ENCODE assay signal across 14 mouse cellular contexts in the genomic region with DNA sequence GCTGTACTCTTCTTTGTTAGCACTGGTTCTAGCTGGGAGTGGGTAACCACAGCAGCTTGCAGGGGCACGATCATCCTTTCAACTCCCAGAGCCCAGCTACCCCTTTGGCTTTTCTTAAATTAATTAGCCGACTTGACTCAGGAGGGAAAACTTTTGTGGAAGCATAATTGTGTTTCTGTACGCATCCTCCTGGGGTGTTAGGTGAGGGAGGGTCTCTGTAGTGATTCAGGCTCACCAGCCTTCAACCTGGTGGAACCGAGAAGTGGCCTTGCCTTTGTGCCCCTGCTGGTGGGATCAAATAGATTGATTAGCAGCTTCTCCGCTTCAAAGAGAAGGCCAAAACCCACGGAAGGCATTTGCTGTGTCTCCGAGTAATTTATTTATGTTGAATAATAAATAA. TPM values are rescaled to one million over a fixed set of nuclear protein-coding genes. Genes with fewer than 3 reads are reported as not detected.
DNase-seq lines count a peak whose midpoint lies in the region; ATAC-seq and TF ChIP-seq lines count a peak whose summit lies in the region.
"Had no signal": no experiment of that assay in that cellular context is flagged by ENCODE, and none has a peak within 500 bp of the region (broad histone marks: within the 10 kb centered on the region; RNA-seq: fewer than 3 reads in every experiment).

No protein-coding gene starts in this region.

- H3K27me3 ChIP-seq in midbrain, embryonic 11.5 days (ENCODE audit: control insufficient read depth, insufficient read depth, low read length) = no peaks in the 10 kb centered on the region
- peaks cover 8% of the 10 kb centered on the region for H3K27me3 ChIP-seq in midbrain, embryonic 16.5 days (ENCODE audit: control insufficient read depth, insufficient read depth, low read depth, low read length)
- H3K27me3 ChIP-seq in midbrain, embryonic 12.5 days = peaks cover 24% of the 10 kb centered on the region
- H3K27me3 ChIP-seq in lung, postnatal 0 days (replicated peaks; ENCODE audit: insufficient read depth, low read length) = peaks cover 50% of the 10 kb centered on the region

- no peak overlapping the region for H3K4me3 ChIP-seq in midbrain, embryonic 11.5 days (ENCODE audit: low read depth, low read length)
- H3K4me3 ChIP-seq in midbrain, embryonic 16.5 days (ENCODE audit: low read depth, low read length) = no peak overlapping the region
- no peak overlapping the region for H3K4me3 ChIP-seq in midbrain, embryonic 12.5 days
- H3K4me3 ChIP-seq in lung, postnatal 0 days (ENCODE audit: low read depth, low read length) = no peak overlapping the region

- no peak for ATAC-seq in midbrain, embryonic 11.5 days (ENCODE audit: low FRiP score)
- no peak for ATAC-seq in midbrain, embryonic 16.5 days
- ATAC-seq in midbrain, embryonic 12.5 days (ENCODE audit: low FRiP score, low read depth) = no peak
- ATAC-seq in lung, postnatal 0 days = no peak

- peaks cover 18% of the 10 kb centered on the region for H3K36me3 ChIP-seq in midbrain, embryonic 11.5 days (ENCODE audit: control insufficient read depth, insufficient read depth, low read length)
- H3K36me3 ChIP-seq in midbrain, embryonic 16.5 days (ENCODE audit: control insufficient read depth, insufficient read depth, low read length) = no peaks in the 10 kb centered on the region
- H3K36me3 ChIP-seq in midbrain, embryonic 12.5 days = peaks cover 40% of the 10 kb centered on the region
- no peaks in the 10 kb centered on the region for H3K36me3 ChIP-seq in lung, postnatal 0 days (ENCODE audit: insufficient read depth, low read length)

- H3K9ac ChIP-seq in midbrain, embryonic 11.5 days (ENCODE audit: low read length) = peak overlapping the region; percentile 26; the same call in 1 of the 2 replicates
- no peak overlapping the region for H3K9ac ChIP-seq in midbrain, embryonic 16.5 days (ENCODE audit: low read depth, low read length)
- 0 out of 2 replicates have a peak overlapping the region, but pooled peaks have one; percentile 8 for H3K9ac ChIP-seq in midbrain, embryonic 12.5 days (replicated peaks)
- H3K9ac ChIP-seq in lung, postnatal 0 days (replicated peaks; ENCODE audit: low read depth) = no peak overlapping the region

- TF ChIP-seq CTCF in lung, postnatal 0 days (IDR thresholded peaks at IDR 0.05) = no peak

- TF ChIP-seq EP300 in lung, postnatal 0 days (IDR thresholded peaks at IDR 0.05) = no peak

- peak overlapping the region; percentile 91; the same call in 1 of the 2 replicates for H3K4me2 ChIP-seq in midbrain, embryonic 11.5 days
- no peak overlapping the region for H3K4me2 ChIP-seq in midbrain, embryonic 16.5 days (ENCODE audit: low read length)
- H3K4me2 ChIP-seq in midbrain, embryonic 12.5 days (replicated peaks) = peak overlapping the region; percentile 16
- no peak overlapping the region for H3K4me2 ChIP-seq in lung, postnatal 0 days (replicated peaks; ENCODE audit: low read depth, low read length)

- peak; percentile 42 for DNase-seq in embryo, embryonic 10.5 days (ENCODE audit: low spot score)
- no peak for DNase-seq in embryo, embryonic 10 days (ENCODE audit: low spot score)
- peak; percentile 90 for DNase-seq in midbrain, embryonic 11.5 days (ENCODE audit: low spot score, missing footprints)
- DNase-seq in retina, embryonic 14.5 days (ENCODE audit: low spot score) = no peak
- DNase-seq in layer of hippocampus, postnatal 10 days (ENCODE audit: low spot score in 2 of 2) = no peak
- DNase-seq in lung, postnatal 0 days (ENCODE audit: low spot score) = no peak
- DNase-seq: cerebellum, adult 18-20 months; heart, adult 18-20 months; layer of hippocampus, adult 9-11 months; lung, postnatal 14 days had no signal

- no peaks in the 10 kb centered on the region for H3K9me3 ChIP-seq in midbrain, embryonic 11.5 days (ENCODE audit: control insufficient read depth, low read length)
- H3K9me3 ChIP-seq in midbrain, embryonic 16.5 days (replicated peaks; ENCODE audit: control insufficient read depth, low read length, poor library complexity, severe bottlenecking) = no peaks in the 10 kb centered on the region
- no peaks in the 10 kb centered on the region for H3K9me3 ChIP-seq in midbrain, embryonic 12.5 days
- H3K9me3 ChIP-seq in lung, postnatal 0 days (ENCODE audit: low read length) = no peaks in the 10 kb centered on the region

- H3K4me1 ChIP-seq in midbrain, embryonic 11.5 days (ENCODE audit: control insufficient read depth, insufficient read depth, low read length) = peaks cover 38% of the 10 kb centered on the region
- peaks cover 49% of the 10 kb centered on the region for H3K4me1 ChIP-seq in midbrain, embryonic 16.5 days (ENCODE audit: control insufficient read depth, insufficient read depth, low read length)
- peaks cover 60% of the 10 kb centered on the region for H3K4me1 ChIP-seq in midbrain, embryonic 12.5 days
- H3K4me1 ChIP-seq in lung, postnatal 0 days (ENCODE audit: insufficient read depth, low read depth, low read length) = peaks cover 24% of the 10 kb centered on the region; the same call in 1 of the 2 replicates

- WGBS in midbrain, embryonic 11.5 days = 9% methylated on average over 7 of the region's 7 CpGs
- WGBS in midbrain, embryonic 16.5 days = 16% methylated on average over 7 of the region's 7 CpGs
- WGBS in midbrain, embryonic 12.5 days = 15% methylated on average over 7 of the region's 7 CpGs
- WGBS in lung, postnatal 0 days = 33% methylated on average over 7 of the region's 7 CpGs

- peak overlapping the region; percentile 7; the same call in 1 of the 2 replicates for H3K27ac ChIP-seq in midbrain, embryonic 11.5 days (ENCODE audit: low read depth, low read length)
- no peak overlapping the region for H3K27ac ChIP-seq in midbrain, embryonic 16.5 days (ENCODE audit: low read length)
- H3K27ac ChIP-seq in midbrain, embryonic 12.5 days (replicated peaks) = no peak overlapping the region
- H3K27ac ChIP-seq in lung, postnatal 0 days (ENCODE audit: low read length) = no peak overlapping the region

RNA-seq across cellular contexts. Expression of gene Col2a1, which starts 4.5 kb away (rescaled TPM):
- polyA plus RNA-seq in midbrain, embryonic 11.5 days (2014; fragmentation: Nextera tagmentation; extraction: Ambion mirVana) = 94.5 and 94.6 TPM in 2 replicates
- 22.6 and 34.8 TPM in 2 replicates for polyA plus RNA-seq in midbrain, embryonic 16.5 days (2015; fragmentation: Nextera tagmentation; extraction: Ambion mirVana)
- polyA plus RNA-seq in midbrain, embryonic 12.5 days (2016; fragmentation: Nextera tagmentation; extraction: Ambion mirVana) = 137 and 194 TPM in 2 replicates
- 1 to 10 TPM; 1.0 to 2.6 TPM for total RNA-seq in layer of hippocampus, postnatal 10 days (2021)
- 0.18 TPM in 1 of 2 replicates, not detected in the other for polyA plus RNA-seq in lung, postnatal 0 days (2015; fragmentation: Nextera tagmentation; extraction: Ambion mirVana)
- total RNA-seq: hematopoietic stem cell, adult 5-6 weeks; liver, adult 2 months had no signal
- polyA plus RNA-seq: liver, adult 2 months had no signal

RNA-seq across cellular contexts. Expression of gene Tmem106c, which starts 36.0 kb away (rescaled TPM):
- polyA plus RNA-seq in midbrain, embryonic 11.5 days (2014; fragmentation: Nextera tagmentation; extraction: Ambion mirVana) = 60.4 and 62.7 TPM in 2 replicates
- 52.5 and 57.2 TPM in 2 replicates for polyA plus RNA-seq in midbrain, embryonic 16.5 days (2015; fragmentation: Nextera tagmentation; extraction: Ambion mirVana)
- 52.8 and 58.2 TPM in 2 replicates for polyA plus RNA-seq in midbrain, embryonic 12.5 days (2016; fragmentation: Nextera tagmentation; extraction: Ambion mirVana)
- total RNA-seq in layer of hippocampus, postnatal 10 days (2021) = 10 to 100 TPM; 20.1 to 22.2 TPM
- 30.3 and 36.7 TPM in 2 replicates for polyA plus RNA-seq in lung, postnatal 0 days (2015; fragmentation: Nextera tagmentation; extraction: Ambion mirVana)

Comparison
In these comparisons a context has a peak if more than half of its experiments do, and no peak if none do; other contexts are left out.
1. DNase-seq: peak in embryo, embryonic 10.5 days (single experiment) and midbrain, embryonic 11.5 days (single experiment); none in embryo, embryonic 10 days (single experiment), retina, embryonic 14.5 days (single experiment), layer of hippocampus, postnatal 10 days (0 of 2) and lung, postnatal 0 days (single experiment).
2. H3K4me2 ChIP-seq: peak in midbrain, embryonic 11.5 days (single experiment) and midbrain, embryonic 12.5 days (single experiment); none in midbrain, embryonic 16.5 days (single experiment) and lung, postnatal 0 days (single experiment).
3. H3K9ac ChIP-seq: peak in midbrain, embryonic 11.5 days (single experiment) and midbrain, embryonic 12.5 days (single experiment); none in midbrain, embryonic 16.5 days (single experiment) and lung, postnatal 0 days (single experiment).
4. RNA of gene Col2a1, which starts 4.5 kb away (polyA plus RNA-seq): 137 to 194 TPM in midbrain, embryonic 12.5 days, 94.5 to 94.6 TPM in midbrain, embryonic 11.5 days and 22.6 to 34.8 TPM in midbrain, embryonic 16.5 days; 0.18 TPM in lung, postnatal 0 days; every median in the first group is over 10 times any median in the second.